Comparison of ENCODE assay signal across 8 mouse cellular contexts in genomic region chr7:126796350-126796932, GRCm38 (mm10). TPM values are rescaled to one million over a fixed set of nuclear protein-coding genes. Genes with fewer than 3 reads are reported as not detected.
DNase-seq lines count a peak whose midpoint lies in the region; ATAC-seq and TF ChIP-seq lines count a peak whose summit lies in the region.

No protein-coding gene starts in this region.

- peaks cover 37% of the 10 kb centered on the region for H3K36me3 ChIP-seq in kidney, embryonic 14.5 days (ENCODE audit: control insufficient read depth, insufficient read depth, low read length)
- H3K36me3 ChIP-seq in E14TG2a.4 (ENCODE audit: insufficient read depth, low read length), result peaks cover 50% of the 10 kb centered on the region
- H3K36me3 ChIP-seq in hindbrain, postnatal 0 days (ENCODE audit: insufficient read depth, low read length), result peaks cover 23% of the 10 kb centered on the region
- H3K36me3 ChIP-seq in liver, embryonic 15.5 days (replicated peaks), result peaks cover 31% of the 10 kb centered on the region

- H3K9ac ChIP-seq in kidney, embryonic 14.5 days (ENCODE audit: low read depth, low read length), result no peak overlapping the region
- peak overlapping the region; percentile 86; the same call in 1 of the 2 replicates for H3K9ac ChIP-seq in hindbrain, postnatal 0 days (replicated peaks; ENCODE audit: low read length)
- H3K9ac ChIP-seq in liver, embryonic 15.5 days, result no peak overlapping the region

- H3K4me1 ChIP-seq in kidney, embryonic 14.5 days (ENCODE audit: control insufficient read depth, insufficient read depth, low read length), result peaks cover 17% of the 10 kb centered on the region
- H3K4me1 ChIP-seq in E14TG2a.4 (replicated peaks; ENCODE audit: low read depth, low read length), result peaks cover 61% of the 10 kb centered on the region
- peaks cover 19% of the 10 kb centered on the region for H3K4me1 ChIP-seq in cerebellum, adult 2 months (ENCODE audit: control insufficient read depth, insufficient read depth, low read length)
- peaks cover 5% of the 10 kb centered on the region for H3K4me1 ChIP-seq in hindbrain, postnatal 0 days (ENCODE audit: insufficient read depth, low read length)
- peaks cover 84% of the 10 kb centered on the region for H3K4me1 ChIP-seq in liver, embryonic 15.5 days (replicated peaks)

- H3K9me3 ChIP-seq in kidney, embryonic 14.5 days (ENCODE audit: control insufficient read depth, low read length), result no peaks in the 10 kb centered on the region
- H3K9me3 ChIP-seq in E14TG2a.4 (ENCODE audit: low read length), result no peaks in the 10 kb centered on the region
- H3K9me3 ChIP-seq in hindbrain, postnatal 0 days (ENCODE audit: low read length), result no peaks in the 10 kb centered on the region
- H3K9me3 ChIP-seq in liver, embryonic 15.5 days (replicated peaks), result no peaks in the 10 kb centered on the region

- WGBS in kidney, embryonic 14.5 days, result 76% methylated on average over 8 of the region's 8 CpGs
- WGBS in cerebellum, adult 2 months, result 8% methylated on average over 8 of the region's 8 CpGs
- 52% methylated on average over 8 of the region's 8 CpGs for WGBS in hindbrain, postnatal 0 days
- WGBS in liver, embryonic 15.5 days (ENCODE audit: insufficient replicate concordance), result 71% methylated on average over 8 of the region's 8 CpGs

- TF ChIP-seq CTCF in E14TG2a.4 (conservative IDR thresholded peaks at IDR 0.05; ENCODE audit: low read length), result peak; percentile 14; the same call in 1 of the 2 replicates
- TF ChIP-seq CTCF in cerebellum, adult 2 months (IDR thresholded peaks at IDR 0.05; ENCODE audit: borderline replicate concordance, insufficient read depth, low read depth, low read length), result peak; percentile 19; the same call in 1 of the 2 replicates
- peak; percentile 68 for TF ChIP-seq CTCF in hindbrain, postnatal 0 days (IDR thresholded peaks at IDR 0.05; ENCODE audit: low read depth)

- DNase-seq in kidney, adult 9 months, result no peak
- peak; percentile 73 to 78 for DNase-seq in cerebellum, adult 2 months
- DNase-seq in hindbrain, postnatal 0 days (ENCODE audit: low spot score), result peak; percentile 78
- peak; percentile 70 for DNase-seq in testis, postnatal 10 days (ENCODE audit: low spot score)
- no peak for DNase-seq in urinary bladder, adult 2 months (ENCODE audit: low spot score)

- no peak for TF ChIP-seq POLR2A in cerebellum, adult 2 months (IDR thresholded peaks at IDR 0.05; ENCODE audit: borderline replicate concordance, insufficient read depth, low read length)

- peak overlapping the region; percentile 92 for H3K4me3 ChIP-seq in kidney, embryonic 14.5 days (ENCODE audit: low read length)
- peak overlapping the region; percentile 99 for H3K4me3 ChIP-seq in E14TG2a.4 (replicated peaks; ENCODE audit: low read length)
- H3K4me3 ChIP-seq in cerebellum, adult 2 months (replicated peaks; ENCODE audit: insufficient read depth, low read depth, low read length), result peak overlapping the region; percentile 100
- H3K4me3 ChIP-seq in hindbrain, postnatal 0 days (ENCODE audit: low read length), result peak overlapping the region; percentile 84; the same call in 1 of the 2 replicates
- H3K4me3 ChIP-seq in liver, embryonic 15.5 days (replicated peaks), result no peak overlapping the region

- H3K27ac ChIP-seq in kidney, embryonic 14.5 days (ENCODE audit: low read depth, low read length), result no peak overlapping the region
- H3K27ac ChIP-seq in cerebellum, adult 2 months (ENCODE audit: insufficient read depth, low read length), result peak overlapping the region; percentile 10; the same call in 1 of the 2 replicates
- H3K27ac ChIP-seq in hindbrain, postnatal 0 days, result peak overlapping the region; percentile 94; the same call in 1 of the 2 replicates
- peak overlapping the region; percentile 31; the same call in 1 of the 2 replicates for H3K27ac ChIP-seq in liver, embryonic 15.5 days (replicated peaks)

- ATAC-seq in kidney, embryonic 14.5 days (ENCODE audit: low FRiP score, low TSS enrichment), result no peak
- no peak for ATAC-seq in hindbrain, postnatal 0 days
- no peak for ATAC-seq in liver, embryonic 15.5 days (ENCODE audit: insufficient read depth)

- no peaks in the 10 kb centered on the region for H3K27me3 ChIP-seq in kidney, embryonic 14.5 days (ENCODE audit: control insufficient read depth, insufficient read depth, low read length)
- no peaks in the 10 kb centered on the region for H3K27me3 ChIP-seq in E14TG2a.4 (ENCODE audit: insufficient read depth, low read length)
- no peaks in the 10 kb centered on the region for H3K27me3 ChIP-seq in cerebellum, adult 2 months (ENCODE audit: control insufficient read depth, insufficient read depth, low read length)
- no peaks in the 10 kb centered on the region for H3K27me3 ChIP-seq in hindbrain, postnatal 0 days (ENCODE audit: insufficient read depth, low read length)
- no peaks in the 10 kb centered on the region for H3K27me3 ChIP-seq in liver, embryonic 15.5 days

- H3K4me2 ChIP-seq in kidney, embryonic 14.5 days (replicated peaks; ENCODE audit: low read depth, low read length), result peak overlapping the region; percentile 73; the same call in 1 of the 2 replicates
- peak overlapping the region; percentile 94 for H3K4me2 ChIP-seq in hindbrain, postnatal 0 days (ENCODE audit: low read depth, low read length)
- H3K4me2 ChIP-seq in liver, embryonic 15.5 days, result peak overlapping the region; percentile 97; the same call in 1 of the 2 replicates

RNA-seq across cellular contexts. Expression of gene Fam57b, which starts 1.0 kb away (rescaled TPM):
- 0.15 TPM in 1 of 2 replicates, not detected in the other for polyA plus RNA-seq in kidney, embryonic 14.5 days (2014; fragmentation: Nextera tagmentation; extraction: Ambion mirVana)
- polyA plus RNA-seq in cerebellum, adult 2 months (2012; rRNA removed), result 193 and 196 TPM in 2 replicates
- 40.1 and 44.8 TPM in 2 replicates for total RNA-seq in hindbrain, postnatal 0 days (2014; rRNA removed)
- polyA plus RNA-seq in hindbrain, postnatal 0 days (2015; fragmentation: Nextera tagmentation; extraction: Ambion mirVana), result 40.7 and 44.3 TPM in 2 replicates
- not detected in 2 replicates for polyA plus RNA-seq in liver, embryonic 15.5 days (2015; fragmentation: Nextera tagmentation; extraction: Ambion mirVana)
- 2.4 and 2.9 TPM in 2 replicates for polyA plus RNA-seq in urinary bladder, adult 2 months (2012; rRNA removed)

RNA-seq across cellular contexts. Expression of gene Ppp4c, which starts 4.1 kb away (rescaled TPM):
- polyA plus RNA-seq in kidney, embryonic 14.5 days (2014; fragmentation: Nextera tagmentation; extraction: Ambion mirVana), result 294 and 371 TPM in 2 replicates
- polyA plus RNA-seq in cerebellum, adult 2 months (2012; rRNA removed), result 110 and 119 TPM in 2 replicates
- total RNA-seq in hindbrain, postnatal 0 days (2014; rRNA removed), result 126 and 199 TPM in 2 replicates
- polyA plus RNA-seq in hindbrain, postnatal 0 days (2015; fragmentation: Nextera tagmentation; extraction: Ambion mirVana), result 142 and 143 TPM in 2 replicates
- polyA plus RNA-seq in liver, embryonic 15.5 days (2015; fragmentation: Nextera tagmentation; extraction: Ambion mirVana), result 107 and 113 TPM in 2 replicates
- 106 and 121 TPM in 2 replicates for polyA plus RNA-seq in urinary bladder, adult 2 months (2012; rRNA removed)

RNA-seq across cellular contexts. Expression of gene Tbx6, which starts 15.2 kb away (rescaled TPM):
- polyA plus RNA-seq in kidney, embryonic 14.5 days (2014; fragmentation: Nextera tagmentation; extraction: Ambion mirVana), result 0.24 and 0.36 TPM in 2 replicates
- 2.2 TPM in 2 replicates for polyA plus RNA-seq in cerebellum, adult 2 months (2012; rRNA removed)
- 0.16 and 2.1 TPM in 2 replicates for total RNA-seq in hindbrain, postnatal 0 days (2014; rRNA removed)
- 0.26 and 0.29 TPM in 2 replicates for polyA plus RNA-seq in hindbrain, postnatal 0 days (2015; fragmentation: Nextera tagmentation; extraction: Ambion mirVana)
- 0.50 and 0.79 TPM in 2 replicates for polyA plus RNA-seq in liver, embryonic 15.5 days (2015; fragmentation: Nextera tagmentation; extraction: Ambion mirVana)
- 1.3 and 1.4 TPM in 2 replicates for polyA plus RNA-seq in urinary bladder, adult 2 months (2012; rRNA removed)

RNA-seq across cellular contexts. Expression of gene Ypel3, which starts 19.7 kb away (rescaled TPM):
- 87.5 and 94.5 TPM in 2 replicates for polyA plus RNA-seq in kidney, embryonic 14.5 days (2014; fragmentation: Nextera tagmentation; extraction: Ambion mirVana)
- 628 and 636 TPM in 2 replicates for polyA plus RNA-seq in cerebellum, adult 2 months (2012; rRNA removed)
- total RNA-seq in hindbrain, postnatal 0 days (2014; rRNA removed), result 163 and 240 TPM in 2 replicates
- 239 and 242 TPM in 2 replicates for polyA plus RNA-seq in hindbrain, postnatal 0 days (2015; fragmentation: Nextera tagmentation; extraction: Ambion mirVana)
- polyA plus RNA-seq in liver, embryonic 15.5 days (2015; fragmentation: Nextera tagmentation; extraction: Ambion mirVana), result 103 and 119 TPM in 2 replicates
- 188 and 213 TPM in 2 replicates for polyA plus RNA-seq in urinary bladder, adult 2 months (2012; rRNA removed)

RNA-seq across cellular contexts. Expression of gene Gdpd3, which starts 30.3 kb away (rescaled TPM):
- 2.0 and 2.6 TPM in 2 replicates for polyA plus RNA-seq in kidney, embryonic 14.5 days (2014; fragmentation: Nextera tagmentation; extraction: Ambion mirVana)
- 6.0 and 8.0 TPM in 2 replicates for polyA plus RNA-seq in cerebellum, adult 2 months (2012; rRNA removed)
- total RNA-seq in hindbrain, postnatal 0 days (2014; rRNA removed), result 0.43 and 3.4 TPM in 2 replicates
- 0.92 and 0.99 TPM in 2 replicates for polyA plus RNA-seq in hindbrain, postnatal 0 days (2015; fragmentation: Nextera tagmentation; extraction: Ambion mirVana)
- polyA plus RNA-seq in liver, embryonic 15.5 days (2015; fragmentation: Nextera tagmentation; extraction: Ambion mirVana), result 0.74 and 0.84 TPM in 2 replicates
- polyA plus RNA-seq in urinary bladder, adult 2 months (2012; rRNA removed), result 15.7 and 28.5 TPM in 2 replicates

Comparison
In these comparisons a context has a peak if more than half of its experiments do, and no peak if none do; other contexts are left out.
1. DNase-seq: peak in cerebellum, adult 2 months (2 of 2), hindbrain, postnatal 0 days (single experiment) and testis, postnatal 10 days (single experiment); none in kidney, adult 9 months (single experiment) and urinary bladder, adult 2 months (single experiment).
2. CTCF ChIP-seq: peak in every context shown above with its lines; median percentile 68 in hindbrain, postnatal 0 days; 19 in cerebellum, adult 2 months; 14 in E14TG2a.4.
3. RNA of gene Fam57b, which starts 1.0 kb away (polyA plus RNA-seq): 193 to 196 TPM in cerebellum, adult 2 months and 40.7 to 44.3 TPM in hindbrain, postnatal 0 days; 2.4 to 2.9 TPM in urinary bladder, adult 2 months, 0.15 TPM in kidney, embryonic 14.5 days and not detected in liver, embryonic 15.5 days; every median in the first group is over 10 times any median in the second.
4. Peak in every context shown above with its lines, with median percentiles within 50 percentile points of each other: H3K4me2 ChIP-seq.